Mouse (Mus musculus) heart, embryonic 14.5 days (tissue): ENCODE data around the gene Cyb561d2. TPM values are rescaled to one million over a fixed set of nuclear protein-coding genes. Genes with fewer than 3 reads are reported as not detected.

ENCODE experiments used
- ATAC-seq: fragments of 200-750 bp; cut with Nextera tagmentation; 2 replicates; pipeline ENCODE4 v1.8.0; 2017; ENCODE audit warnings: low read depth, moderate TSS enrichment; ENCODE audit not compliant: insufficient number of reproducible peaks, insufficient read depth, low FRiP score
- H3K27ac ChIP-seq, 2 experiments: fragments of 200-500 bp in 1 of 2; fragments of 300-500 bp in 1 of 2; sonication (generic) in 1 of 2; replicated peaks in 1 of 2; 2 replicates each; pipeline ENCODE4 v1.5.1; 2012 to 2014; ENCODE audit warnings: low read depth in 2 of 2, low read length in 2 of 2, control low read depth in 1 of 2, mild to moderate bottlenecking in 1 of 2, mixed read lengths in 1 of 2; ENCODE audit not compliant: control insufficient read depth in 1 of 2, insufficient read depth in 1 of 2
- H3K27me3 ChIP-seq: fragments of 300-500 bp; sonication (generic); 2 replicates; pipeline ENCODE4 v1.6.1; 2014; ENCODE audit warnings: mild to moderate bottlenecking, low read length, control low read depth; ENCODE audit not compliant: control insufficient read depth, insufficient read depth
- H3K36me3 ChIP-seq: fragments of 300-500 bp; sonication (generic); 2 replicates; pipeline ENCODE4 v1.6.1; 2014; ENCODE audit warnings: mild to moderate bottlenecking, control low read depth, low read length, mixed read lengths; ENCODE audit not compliant: control insufficient read depth, insufficient read depth
- H3K4me1 ChIP-seq, 2 experiments: fragments of 200-500 bp in 1 of 2; fragments of 300-500 bp in 1 of 2; sonication (generic) in 1 of 2; 2 replicates each; pipeline ENCODE4 v1.6.1; 2012 to 2014; ENCODE audit warnings: low read length in 2 of 2, control low read depth in 1 of 2, mixed read lengths in 1 of 2; ENCODE audit not compliant: control insufficient read depth in 2 of 2, insufficient read depth in 2 of 2
- H3K4me2 ChIP-seq: fragments of 300-500 bp; sonication (generic); 2 replicates; pipeline ENCODE4 v1.6.1; 2014; ENCODE audit warnings: mild to moderate bottlenecking, low read length
- H3K4me3 ChIP-seq, 2 experiments: fragments of 200-500 bp in 1 of 2; fragments of 300-500 bp in 1 of 2; sonication (generic) in 1 of 2; 2 replicates each; pipeline ENCODE4 v1.5.1; 2012 to 2014; ENCODE audit warnings: low read length in 2 of 2, mild to moderate bottlenecking in 2 of 2, control low read depth in 1 of 2, low read depth in 1 of 2, moderate library complexity in 1 of 2; ENCODE audit not compliant: control insufficient read depth in 1 of 2, insufficient read depth in 1 of 2
- H3K9ac ChIP-seq: fragments of 300-500 bp; sonication (generic); 2 replicates; pipeline ENCODE4 v1.6.1; 2014; ENCODE audit warnings: mild to moderate bottlenecking, low read length
- H3K9me3 ChIP-seq: fragments of 300-500 bp; sonication (generic); 2 replicates; pipeline ENCODE4 v1.6.1; 2016; ENCODE audit warnings: low read length, control low read depth; ENCODE audit not compliant: control insufficient read depth
- WGBS: fragments of 180-500 bp; shearing (Covaris S2); extraction: QIAGEN DNeasy Blood & Tissue Kit; methylation state at CpG from one replicate; pipeline ENCODE4 v1.1.7; 2014; 5-methylcytosine and 5-hydroxymethylcytosine counted together
- polyA plus RNA-seq: library from polyadenylated mRNA; unstranded; fragments of >200 nt; fragmentation: Nextera tagmentation; extraction: Ambion mirVana; gene quantifications from 2 replicates; pipeline ENCODE4 v1.2.1, GENCODE M21; 2014

Cyb561d2 gene
- polyA plus RNA-seq, 1 experiment from 2014 or later: 22.8 TPM

DNA sequence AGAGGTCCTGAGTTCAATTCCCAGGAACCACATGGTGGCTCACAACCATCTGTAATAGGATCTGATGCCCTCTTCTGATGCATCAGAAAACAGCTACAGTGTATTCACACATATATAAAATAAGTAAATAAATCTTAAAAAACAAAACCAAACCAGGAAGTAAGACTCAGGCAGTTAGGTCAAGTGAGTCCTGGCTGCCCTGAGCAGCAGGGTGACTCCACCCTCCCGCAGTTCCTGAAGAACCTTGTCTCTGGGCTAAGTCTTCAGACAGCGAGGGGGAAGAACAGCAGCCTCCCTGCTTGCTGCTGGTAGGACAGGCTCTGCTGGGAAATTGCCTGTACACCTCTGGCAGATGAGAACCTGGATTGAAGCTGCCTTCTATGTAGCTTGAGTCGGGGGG is 14.4 kb upstream of the Cyb561d2 start:
- H3K36me3 ChIP-seq: peaks cover 50% of the 10 kb centered on the region
- no peaks in the 10 kb centered on the region for H3K27me3 ChIP-seq
- WGBS: 56% methylated on average over 3 of the region's 3 CpGs
- H3K4me1 ChIP-seq: peaks cover 17 to 36% of the 10 kb centered on the region in 2 experiments
- H3K4me2 ChIP-seq: peak overlapping the region; percentile 96
- peak overlapping the region; percentile 96 for H3K9ac ChIP-seq
- no peak for ATAC-seq
- peak overlapping the region; percentile 22 to 79 for H3K4me3 ChIP-seq
- H3K9me3 ChIP-seq: no peaks in the 10 kb centered on the region
- H3K27ac ChIP-seq: peak overlapping the region in 1 of 2 experiments; percentile 99; a peak in 1 of 4 replicates

DNA sequence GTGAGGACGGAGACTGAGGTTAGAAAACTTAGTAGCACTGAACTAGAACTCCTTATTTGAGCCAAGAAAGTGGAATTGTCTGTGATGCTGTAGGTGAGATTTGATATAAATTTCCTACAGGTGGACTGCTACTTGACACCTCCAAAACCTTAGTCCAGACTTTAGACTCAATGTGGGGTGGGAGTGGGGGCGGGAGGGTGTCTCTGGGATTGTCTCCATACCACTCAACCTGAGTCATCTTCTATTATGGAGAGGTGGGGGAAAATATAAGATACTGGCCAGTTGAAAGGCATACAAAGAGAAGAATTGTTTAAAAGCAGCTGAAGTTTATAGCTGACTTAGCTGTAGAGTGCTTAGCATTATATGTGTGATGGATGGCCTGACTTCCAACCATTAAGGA is 13.7 kb upstream of the Cyb561d2 start:
- peak overlapping the region; percentile 97 to 99 for H3K27ac ChIP-seq
- H3K9ac ChIP-seq: peak overlapping the region; percentile 96
- WGBS: 19% methylated on average over 2 of the region's 2 CpGs
- peaks cover 4% of the 10 kb centered on the region for H3K27me3 ChIP-seq
- H3K9me3 ChIP-seq: no peaks in the 10 kb centered on the region
- peak overlapping the region; percentile 79 to 87 for H3K4me3 ChIP-seq
- peak overlapping the region; percentile 96 for H3K4me2 ChIP-seq
- peaks cover 44% of the 10 kb centered on the region for H3K36me3 ChIP-seq
- H3K4me1 ChIP-seq: peaks cover 22 to 42% of the 10 kb centered on the region in 2 experiments
- ATAC-seq: no peak

- Histone ChIP-seq H3K4me3 (peak overlapping the region; percentile 79 to 87), H3K27ac (peak overlapping the region; percentile 97 to 99), H3K9me3 (no peaks in the 10 kb centered on the region), H3K4me2 (peak overlapping the region; percentile 96), H3K36me3 (peaks cover 37% of the 10 kb centered on the region), H3K4me1 (peaks cover 22 to 43% of the 10 kb centered on the region in 2 experiments), H3K27me3 (peaks cover 9% of the 10 kb centered on the region), H3K9ac (peak overlapping the region; percentile 96)
- peak; percentile 23 for ATAC-seq
- 0% methylated on average over 23 of the region's 23 CpGs for WGBS
Observed at GRCm38 (mm10) chr9:107555031-107555457, 13.1 kb upstream of the Cyb561d2 start.

DNA sequence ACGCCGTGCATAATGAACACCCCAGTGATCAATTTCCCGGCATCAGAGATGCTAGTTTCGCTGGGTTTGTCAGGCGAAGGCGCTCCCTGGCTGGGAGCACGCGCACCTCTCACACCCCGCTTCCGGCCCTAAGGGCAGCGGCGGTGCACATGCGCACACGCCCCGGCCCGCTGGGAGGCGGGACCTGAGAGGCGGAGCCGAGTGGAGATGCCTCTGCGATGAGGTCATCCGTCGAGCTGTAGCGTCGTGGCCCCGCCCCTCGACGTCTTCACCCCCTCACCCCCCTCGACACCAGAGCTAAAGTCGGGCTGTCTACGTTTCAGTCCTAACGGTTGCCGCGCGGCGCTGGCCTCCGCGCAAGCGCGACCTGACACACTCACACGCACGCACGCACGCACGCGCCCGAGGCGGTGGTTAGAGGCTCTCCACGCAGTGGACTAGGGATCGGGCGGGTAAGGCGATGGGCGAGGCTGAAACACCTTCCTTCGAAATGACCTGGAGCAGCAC is 12.4 kb upstream of the Cyb561d2 start:
- H3K4me1 ChIP-seq: peaks cover 22 to 43% of the 10 kb centered on the region in 2 experiments
- H3K4me3 ChIP-seq: peak overlapping the region; percentile 79 to 87
- peaks cover 31% of the 10 kb centered on the region for H3K36me3 ChIP-seq
- peak overlapping the region; percentile 96 for H3K9ac ChIP-seq
- peak; percentile 91 for ATAC-seq
- peak overlapping the region; percentile 97 to 99 for H3K27ac ChIP-seq
- under 1% methylated on average over 53 of the region's 53 CpGs for WGBS
- H3K4me2 ChIP-seq: peak overlapping the region; percentile 96
- H3K27me3 ChIP-seq: peaks cover 12% of the 10 kb centered on the region
- no peaks in the 10 kb centered on the region for H3K9me3 ChIP-seq

- ATAC-seq: peak; percentile 22
- 9% methylated on average over 36 of the region's 37 CpGs for WGBS
- H3K4me3 ChIP-seq: peak overlapping the region; percentile 59 to 79
- H3K9ac ChIP-seq: peak overlapping the region; percentile 82
- peak overlapping the region; percentile 96 for H3K4me2 ChIP-seq
- H3K27ac ChIP-seq: peak overlapping the region; percentile 61 to 80
- H3K36me3 ChIP-seq: peaks cover 24% of the 10 kb centered on the region
- peaks cover 22 to 43% of the 10 kb centered on the region in 2 experiments for H3K4me1 ChIP-seq
- no peaks in the 10 kb centered on the region for H3K9me3 ChIP-seq
- peaks cover 12% of the 10 kb centered on the region for H3K27me3 ChIP-seq
Observed at GRCm38 (mm10) chr9:107553541-107554318, 11.7 kb upstream of the Cyb561d2 start.

DNA sequence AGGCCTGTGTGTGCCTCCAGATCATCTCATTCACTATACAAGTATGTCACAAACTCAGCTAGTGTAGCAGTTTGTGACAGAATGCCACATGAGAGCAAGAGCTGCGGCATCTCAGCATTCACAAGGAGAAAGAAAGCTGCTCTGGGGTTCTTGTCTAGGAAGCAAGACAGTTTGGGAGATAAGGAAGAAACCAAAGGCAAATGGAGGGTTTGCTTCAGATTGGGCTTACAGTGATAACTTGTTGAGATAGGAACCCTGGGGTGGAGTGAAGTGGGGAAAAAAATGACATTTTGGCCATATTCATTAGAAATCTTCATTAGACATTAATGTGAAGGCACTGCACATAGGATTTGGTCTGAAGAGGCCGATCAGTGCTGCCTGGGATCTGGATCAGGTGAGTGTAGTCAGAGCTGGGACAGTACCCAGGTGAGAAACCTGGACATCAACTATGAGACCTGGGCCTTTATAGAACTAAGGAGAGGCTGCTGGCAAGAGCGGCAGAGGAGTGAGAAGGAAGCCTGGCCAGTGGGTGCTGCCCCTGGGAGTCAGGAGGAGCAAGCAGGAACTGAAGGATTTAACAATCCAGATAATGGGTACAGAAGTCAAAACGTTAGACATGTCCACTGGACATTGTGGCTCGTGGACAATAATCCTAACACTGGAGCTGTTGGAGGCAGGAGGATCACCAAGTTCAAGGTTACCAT is 10.8 kb upstream of the Cyb561d2 start:
- H3K27ac ChIP-seq: no peak overlapping the region
- WGBS: 77% methylated on average over 5 of the region's 5 CpGs
- H3K4me3 ChIP-seq: peak overlapping the region in 1 of 2 experiments; percentile 79; a peak in 1 of 4 replicates
- no peaks in the 10 kb centered on the region for H3K9me3 ChIP-seq
- H3K36me3 ChIP-seq: peaks cover 15% of the 10 kb centered on the region
- H3K27me3 ChIP-seq: peaks cover 12% of the 10 kb centered on the region
- H3K4me1 ChIP-seq: peaks cover 22 to 43% of the 10 kb centered on the region in 2 experiments
- peak overlapping the region; percentile 96 for H3K4me2 ChIP-seq
- H3K9ac ChIP-seq: peak overlapping the region; percentile 45; the same call in 1 of the 2 replicates
- ATAC-seq: no peak

DNA sequence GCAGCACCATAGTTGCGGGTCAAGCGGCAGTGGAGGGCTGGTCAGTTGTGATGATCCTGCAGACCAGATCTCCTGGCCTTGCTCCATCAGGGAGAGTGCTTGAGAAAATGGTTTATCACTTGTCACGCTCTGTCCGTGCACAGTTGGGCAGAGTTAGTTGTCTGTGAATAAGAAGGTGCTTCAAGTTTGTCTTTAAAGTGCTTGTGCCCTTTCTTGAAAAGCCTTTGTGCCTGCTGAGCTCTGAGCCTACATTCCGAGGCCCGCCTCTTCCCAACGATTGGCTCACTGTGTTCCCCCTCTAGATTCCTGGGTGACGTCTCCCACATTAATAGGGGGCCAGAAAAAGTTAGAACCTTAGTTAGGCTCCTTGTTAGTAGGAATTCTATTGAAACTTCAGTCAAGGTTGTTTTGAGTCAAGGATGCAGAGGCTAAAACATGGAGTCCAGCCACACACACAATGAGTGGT is 9.9 kb upstream of the Cyb561d2 start:
- H3K9me3 ChIP-seq: no peaks in the 10 kb centered on the region
- peaks cover 12% of the 10 kb centered on the region for H3K27me3 ChIP-seq
- peak overlapping the region; percentile 79 for H3K9ac ChIP-seq
- peak overlapping the region; percentile 88 for H3K4me2 ChIP-seq
- H3K4me1 ChIP-seq: peaks cover 27 to 48% of the 10 kb centered on the region in 2 experiments
- WGBS: 16% methylated on average over 8 of the region's 8 CpGs
- H3K27ac ChIP-seq: peak overlapping the region; percentile 6 to 57; a peak in 2 of 4 replicates
- no peak for ATAC-seq
- peak overlapping the region; percentile 46 to 50 for H3K4me3 ChIP-seq
- H3K36me3 ChIP-seq: peaks cover 6% of the 10 kb centered on the region; the same call in 1 of the 2 replicates
